Mouse (Mus musculus): ENCODE measurements at regions not wholly inside any gene's neighbourhood (a gene's known extent, or its start where the extent isn't known, plus 50 kb on each side); places are given as distances from the start of the nearest gene placed in this dataset.
A peak's percentile ranks its signal among the peaks of the same experiment; 100 is the strongest.

DNA sequence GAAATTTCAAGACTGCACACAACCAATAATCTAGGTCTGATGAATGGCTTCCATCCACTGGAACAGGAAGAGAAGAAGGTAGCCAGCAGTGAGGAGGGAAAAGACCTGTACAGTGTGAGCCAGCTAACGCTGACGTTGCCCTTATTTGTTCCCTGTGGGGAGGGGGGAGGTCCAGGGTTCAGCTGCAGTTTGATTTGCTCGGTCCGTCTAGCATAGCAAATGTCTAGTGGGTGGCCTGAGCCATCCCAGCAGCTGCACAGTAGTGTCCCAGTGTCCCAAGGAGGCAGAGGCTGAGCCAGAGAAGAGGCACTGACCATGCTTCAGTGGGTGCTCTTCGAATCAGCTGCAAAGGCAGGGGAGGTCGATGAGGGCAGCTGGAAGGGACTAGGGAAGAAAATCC lies 120.7 kb upstream of the Atp6ap2 start:
- Histone ChIP-seq H3K9me3 (ENCODE audit: low read depth, low read length) (no peaks in the 10 kb centered on the region), H3K4me3 (ENCODE audit: low read depth, low read length) (no peak overlapping the region), H3K27ac (ENCODE audit: low read depth) (peak overlapping the region; percentile 72), H3K36me3 (ENCODE audit: insufficient read depth) (no peaks in the 10 kb centered on the region), H3K9ac (0 out of 2 replicates have a peak overlapping the region, but pooled peaks have one; percentile 3), H3K27me3 (ENCODE audit: insufficient read depth, low read length) (no peaks in the 10 kb centered on the region), H3K4me2 (no peak overlapping the region), H3K4me1 (ENCODE audit: insufficient read depth) (peaks cover 4% of the 10 kb centered on the region; the same call in 1 of the 2 replicates)
- peak; percentile 53 for ATAC-seq (ENCODE audit: insufficient read depth)
- TF ChIP-seq CTCF (IDR thresholded peaks at IDR 0.05; ENCODE audit: low read depth), result no peak
- peak; percentile 40 for DNase-seq
- WGBS, result 7% methylated on average over 6 of the region's 6 CpGs

DNA sequence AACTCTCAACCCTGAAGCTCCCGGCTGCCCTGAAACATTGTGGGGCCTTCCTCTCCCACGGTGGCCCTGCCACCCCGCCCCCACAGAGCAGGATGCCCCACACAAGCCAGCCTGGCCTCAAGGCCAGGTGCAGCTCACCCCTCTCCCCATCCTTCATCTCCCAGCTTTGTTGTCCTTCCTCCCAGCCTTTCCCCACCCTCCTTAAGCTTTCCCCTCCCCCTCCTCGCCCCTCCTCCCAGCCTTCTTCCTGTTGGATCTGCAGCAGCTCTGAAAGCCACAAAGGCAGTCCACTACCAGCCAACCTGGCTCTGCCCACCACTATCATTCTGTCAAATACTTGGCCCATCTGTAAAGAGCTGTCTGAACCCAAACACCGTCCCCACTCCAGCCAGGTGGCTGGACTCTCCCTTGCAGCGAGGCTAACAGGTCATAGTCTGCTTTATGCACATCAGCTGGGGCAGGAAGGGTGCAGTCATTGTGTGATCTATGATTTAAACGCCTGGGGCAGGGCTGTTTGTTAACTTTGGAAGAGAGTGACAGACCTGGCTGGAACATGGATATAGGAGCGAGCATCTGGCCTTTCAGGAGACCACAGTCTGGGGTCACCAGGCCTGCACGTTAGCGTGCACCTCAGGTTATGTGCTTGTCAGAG lies 119.9 kb upstream of the Atp6ap2 start:
- 29% methylated on average over 8 of the region's 10 CpGs for WGBS
- peak overlapping the region; percentile 72 for H3K27ac ChIP-seq (ENCODE audit: low read depth)
- DNase-seq (peak; percentile 18), ATAC-seq (ENCODE audit: insufficient read depth) (peak; percentile 64; the same call in 1 of the 2 replicates)
- no peak overlapping the region for H3K9ac ChIP-seq
- no peaks in the 10 kb centered on the region for H3K27me3 ChIP-seq (ENCODE audit: insufficient read depth, low read length)
- H3K4me3 ChIP-seq (ENCODE audit: low read depth, low read length), result no peak overlapping the region
- no peaks in the 10 kb centered on the region for H3K9me3 ChIP-seq (ENCODE audit: low read depth, low read length)
- no peak for TF ChIP-seq CTCF (IDR thresholded peaks at IDR 0.05; ENCODE audit: low read depth)
- H3K4me2 ChIP-seq, result no peak overlapping the region
- H3K36me3 ChIP-seq (ENCODE audit: insufficient read depth), result no peaks in the 10 kb centered on the region
- peaks cover 4% of the 10 kb centered on the region; the same call in 1 of the 2 replicates for H3K4me1 ChIP-seq (ENCODE audit: insufficient read depth)

- 78% methylated on average over 5 of the region's 5 CpGs for WGBS
- no peak for TF ChIP-seq CTCF (IDR thresholded peaks at IDR 0.05; ENCODE audit: low read depth)
- no peaks in the 10 kb centered on the region; the same call in 1 of the 2 replicates for H3K4me1 ChIP-seq (ENCODE audit: insufficient read depth)
- H3K9ac ChIP-seq, result no peak overlapping the region
- no peak overlapping the region for H3K27ac ChIP-seq (ENCODE audit: low read depth)
- no peaks in the 10 kb centered on the region for H3K27me3 ChIP-seq (ENCODE audit: insufficient read depth, low read length)
- DNase-seq (no peak), ATAC-seq (ENCODE audit: insufficient read depth) (no peak)
- no peaks in the 10 kb centered on the region for H3K36me3 ChIP-seq (ENCODE audit: insufficient read depth)
- no peak overlapping the region for H3K4me3 ChIP-seq (ENCODE audit: low read depth, low read length)
- no peaks in the 10 kb centered on the region for H3K9me3 ChIP-seq (ENCODE audit: low read depth, low read length)
- no peak overlapping the region for H3K4me2 ChIP-seq
Measured at GRCm38 (mm10) chrX:12472296-12472695, 115.3 kb upstream of the Atp6ap2 start.

DNA sequence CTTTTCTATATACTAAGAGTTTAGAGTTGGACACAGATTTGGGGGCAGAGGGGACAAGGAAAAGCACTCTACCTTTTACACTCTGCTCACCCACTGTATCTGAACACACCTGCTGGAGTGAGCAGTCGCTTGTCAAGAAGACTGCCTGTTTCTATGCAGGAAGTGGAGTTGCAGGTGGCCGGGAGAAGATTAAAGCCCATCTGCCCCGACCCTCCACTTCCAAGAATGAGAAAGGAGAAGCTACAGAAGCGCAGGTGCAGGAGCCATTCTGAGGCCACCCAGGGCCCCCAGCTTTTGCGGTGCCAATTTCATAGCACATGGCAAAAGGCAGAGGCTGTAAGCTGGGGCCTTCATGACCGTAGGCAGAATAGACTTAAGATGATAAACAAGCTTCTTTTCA lies 108.4 kb upstream of the Atp6ap2 start:
- H3K9me3 ChIP-seq (ENCODE audit: low read depth, low read length), result no peaks in the 10 kb centered on the region
- H3K27me3 ChIP-seq (ENCODE audit: insufficient read depth, low read length), result no peaks in the 10 kb centered on the region
- H3K4me3 ChIP-seq (ENCODE audit: low read depth, low read length), result no peak overlapping the region
- WGBS, result 68% methylated on average over 6 of the region's 6 CpGs
- ATAC-seq (ENCODE audit: insufficient read depth), result no peak
- no peak for TF ChIP-seq CTCF (IDR thresholded peaks at IDR 0.05; ENCODE audit: low read depth)
- DNase-seq, result no peak
- H3K36me3 ChIP-seq (ENCODE audit: insufficient read depth), result no peaks in the 10 kb centered on the region
- no peak overlapping the region for H3K27ac ChIP-seq (ENCODE audit: low read depth)
- H3K9ac ChIP-seq, result no peak overlapping the region
- no peak overlapping the region for H3K4me2 ChIP-seq
- no peaks in the 10 kb centered on the region for H3K4me1 ChIP-seq (ENCODE audit: insufficient read depth)

GRCm38 (mm10) chrX:12490957-12491356 lies 96.6 kb upstream of the Atp6ap2 start:
- TF ChIP-seq CTCF (IDR thresholded peaks at IDR 0.05; ENCODE audit: low read depth), result no peak
- H3K4me3 ChIP-seq (ENCODE audit: low read depth, low read length), result no peak overlapping the region
- H3K27ac ChIP-seq (ENCODE audit: low read depth), result no peak overlapping the region
- no peak overlapping the region for H3K9ac ChIP-seq
- H3K27me3 ChIP-seq (ENCODE audit: insufficient read depth, low read length), result no peaks in the 10 kb centered on the region
- DNase-seq, result no peak
- H3K9me3 ChIP-seq (ENCODE audit: low read depth, low read length), result no peaks in the 10 kb centered on the region
- no peaks in the 10 kb centered on the region for H3K36me3 ChIP-seq (ENCODE audit: insufficient read depth)
- no peak for ATAC-seq (ENCODE audit: insufficient read depth)
- H3K4me2 ChIP-seq, result no peak overlapping the region
- WGBS, result 58% methylated on average over 7 of the region's 7 CpGs
- H3K4me1 ChIP-seq (ENCODE audit: insufficient read depth), result no peaks in the 10 kb centered on the region

GRCm38 (mm10) chrX:12493216-12493615 lies 94.4 kb upstream of the Atp6ap2 start:
- no peaks in the 10 kb centered on the region for H3K36me3 ChIP-seq (ENCODE audit: insufficient read depth)
- WGBS, result 35% methylated on average over 5 of the region's 5 CpGs
- DNase-seq, result peak; percentile 42
- H3K27me3 ChIP-seq (ENCODE audit: insufficient read depth, low read length), result no peaks in the 10 kb centered on the region
- no peak overlapping the region for H3K27ac ChIP-seq (ENCODE audit: low read depth)
- no peaks in the 10 kb centered on the region for H3K4me1 ChIP-seq (ENCODE audit: insufficient read depth)
- no peak overlapping the region for H3K9ac ChIP-seq
- TF ChIP-seq CTCF (IDR thresholded peaks at IDR 0.05; ENCODE audit: low read depth), result no peak
- H3K9me3 ChIP-seq (ENCODE audit: low read depth, low read length), result no peaks in the 10 kb centered on the region
- H3K4me2 ChIP-seq, result no peak overlapping the region
- H3K4me3 ChIP-seq (ENCODE audit: low read depth, low read length), result no peak overlapping the region
- ATAC-seq (ENCODE audit: insufficient read depth), result no peak

GRCm38 (mm10) chrX:12493916-12494315 lies 93.7 kb upstream of the Atp6ap2 start:
- Histone ChIP-seq H3K27ac (ENCODE audit: low read depth) (no peak overlapping the region), H3K9ac (no peak overlapping the region), H3K27me3 (ENCODE audit: insufficient read depth, low read length) (no peaks in the 10 kb centered on the region), H3K9me3 (ENCODE audit: low read depth, low read length) (no peaks in the 10 kb centered on the region), H3K36me3 (ENCODE audit: insufficient read depth) (no peaks in the 10 kb centered on the region), H3K4me2 (no peak overlapping the region), H3K4me1 (ENCODE audit: insufficient read depth) (no peaks in the 10 kb centered on the region), H3K4me3 (ENCODE audit: low read depth, low read length) (no peak overlapping the region)
- ATAC-seq (ENCODE audit: insufficient read depth) (no peak), DNase-seq (no peak)
- 61% methylated on average over 3 of the region's 3 CpGs for WGBS
- no peak for TF ChIP-seq CTCF (IDR thresholded peaks at IDR 0.05; ENCODE audit: low read depth)
